Mouse (Mus musculus) frontal cortex, postnatal 14 days (tissue): ENCODE data around the gene 1700069L16Rik.

Experiments
- DNase-seq, 2 experiments: peaks; one replicate each; pipeline ENCODE4 v3.0.0; 2022; ENCODE audit warnings: low spot score in 2 of 2

Gene 1700069L16Rik

GRCm38 (mm10) chr5:113644520-113644919 lies 80.1 kb downstream of the 1700069L16Rik start:
- peak in 1 of 2 experiments; percentile 54 for DNase-seq

GRCm38 (mm10) chr5:113643107-113643848 lies 81.3 kb downstream of the 1700069L16Rik start:
- peak in 1 of 2 experiments; percentile 70 for DNase-seq
